Mouse (Mus musculus): ENCODE measurements at regions not wholly inside any gene's neighbourhood (a gene's known extent, or its start where the extent isn't known, plus 50 kb on each side); places are given as distances from the start of the nearest gene placed in this dataset.

GRCm38 (mm10) chr6:53233777-53234176 lies 53.3 kb upstream of the Creb5 start:
- no peaks in the 10 kb centered on the region for H3K4me1 ChIP-seq (ENCODE audit: control insufficient read depth, insufficient read depth, insufficient read length, low read length)
- H3K4me3 ChIP-seq (ENCODE audit: insufficient read depth, low read depth, low read length), result no peak overlapping the region

GRCm38 (mm10) chr6:53232616-53233015 lies 54.5 kb upstream of the Creb5 start:
- Histone ChIP-seq H3K4me3 (ENCODE audit: insufficient read depth, low read depth, low read length) (no peak overlapping the region), H3K27ac (replicated peaks; ENCODE audit: low read depth, low read length) (no peak overlapping the region), H3K4me1 (ENCODE audit: control insufficient read depth, insufficient read depth, insufficient read length, low read length) (no peaks in the 10 kb centered on the region)

More at GRCm38 (mm10) chr6:53233777-53234176, 53.3 kb upstream of the Creb5 start:
- no peak overlapping the region for H3K27ac ChIP-seq (replicated peaks; ENCODE audit: low read depth, low read length)

DNA sequence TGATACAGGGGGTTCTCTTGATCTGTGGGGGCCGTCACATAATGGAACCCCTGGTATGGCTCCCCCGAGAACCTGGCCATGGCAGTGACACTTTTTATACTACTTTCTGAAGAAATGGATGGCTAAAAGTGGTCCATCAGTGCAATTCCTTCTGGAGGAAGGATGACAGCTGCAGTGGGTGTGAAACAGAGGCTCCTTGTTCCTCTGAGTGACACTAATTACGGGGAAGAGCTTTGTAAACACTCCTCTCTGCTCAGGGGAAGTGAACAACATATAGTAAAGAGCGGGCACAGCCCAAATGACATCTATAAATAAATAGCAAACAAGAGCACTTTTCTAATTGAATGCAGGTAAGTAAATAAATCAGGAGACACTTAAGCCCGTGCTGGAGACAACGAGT lies 57.7 kb upstream of the Creb5 start:
- no peaks in the 10 kb centered on the region for H3K4me1 ChIP-seq (ENCODE audit: control insufficient read depth, insufficient read depth, insufficient read length, low read length)
- no peak overlapping the region for H3K4me3 ChIP-seq (ENCODE audit: insufficient read depth, low read depth, low read length)
- no peak overlapping the region for H3K27ac ChIP-seq (replicated peaks; ENCODE audit: low read depth, low read length)

GRCm38 (mm10) chr6:53222104-53222503 lies 65.0 kb upstream of the Creb5 start:
- H3K4me3 ChIP-seq (ENCODE audit: insufficient read depth, low read depth, low read length), result no peak overlapping the region
- no peaks in the 10 kb centered on the region; the same call in 1 of the 2 replicates for H3K4me1 ChIP-seq (ENCODE audit: control insufficient read depth, insufficient read depth, insufficient read length, low read length)
- H3K27ac ChIP-seq (replicated peaks; ENCODE audit: low read depth, low read length), result no peak overlapping the region

DNA sequence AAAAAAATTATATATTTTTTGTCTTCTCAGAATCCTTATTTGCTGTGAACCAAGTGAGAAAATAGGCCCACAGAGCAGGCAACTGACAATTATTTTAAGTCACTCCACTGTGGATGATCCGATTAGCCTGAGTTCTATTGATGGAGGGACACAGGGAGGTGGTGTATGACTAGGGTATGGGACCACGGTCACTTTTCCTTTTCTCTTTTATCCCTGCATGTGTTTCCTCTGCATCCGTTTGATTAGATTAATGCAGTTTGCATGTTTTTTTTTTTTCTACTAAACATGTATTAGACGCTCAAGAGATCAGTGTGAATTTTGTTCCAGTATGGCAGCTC lies 65.4 kb upstream of the Creb5 start:
- H3K27ac ChIP-seq (replicated peaks; ENCODE audit: low read depth, low read length), result no peak overlapping the region
- no peaks in the 10 kb centered on the region; the same call in 1 of the 2 replicates for H3K4me1 ChIP-seq (ENCODE audit: control insufficient read depth, insufficient read depth, insufficient read length, low read length)

GRCm38 (mm10) chr6:53220784-53221667 lies 66.0 kb upstream of the Creb5 start:
- no peak overlapping the region for H3K27ac ChIP-seq (replicated peaks; ENCODE audit: low read depth, low read length)
- no peaks in the 10 kb centered on the region; the same call in 1 of the 2 replicates for H3K4me1 ChIP-seq (ENCODE audit: control insufficient read depth, insufficient read depth, insufficient read length, low read length)
- H3K4me3 ChIP-seq (ENCODE audit: insufficient read depth, low read depth, low read length), result no peak overlapping the region

More for the DNA sequence above, 65.4 kb upstream of the Creb5 start:
- no peak overlapping the region for H3K4me3 ChIP-seq (ENCODE audit: insufficient read depth, low read depth, low read length)

GRCm38 (mm10) chr6:53218871-53219286 lies 68.2 kb upstream of the Creb5 start:
- H3K4me1 ChIP-seq (ENCODE audit: control insufficient read depth, insufficient read depth, insufficient read length, low read length), result no peaks in the 10 kb centered on the region; the same call in 1 of the 2 replicates
- H3K4me3 ChIP-seq (ENCODE audit: insufficient read depth, low read depth, low read length), result no peak overlapping the region
- no peak overlapping the region for H3K27ac ChIP-seq (replicated peaks; ENCODE audit: low read depth, low read length)

DNA sequence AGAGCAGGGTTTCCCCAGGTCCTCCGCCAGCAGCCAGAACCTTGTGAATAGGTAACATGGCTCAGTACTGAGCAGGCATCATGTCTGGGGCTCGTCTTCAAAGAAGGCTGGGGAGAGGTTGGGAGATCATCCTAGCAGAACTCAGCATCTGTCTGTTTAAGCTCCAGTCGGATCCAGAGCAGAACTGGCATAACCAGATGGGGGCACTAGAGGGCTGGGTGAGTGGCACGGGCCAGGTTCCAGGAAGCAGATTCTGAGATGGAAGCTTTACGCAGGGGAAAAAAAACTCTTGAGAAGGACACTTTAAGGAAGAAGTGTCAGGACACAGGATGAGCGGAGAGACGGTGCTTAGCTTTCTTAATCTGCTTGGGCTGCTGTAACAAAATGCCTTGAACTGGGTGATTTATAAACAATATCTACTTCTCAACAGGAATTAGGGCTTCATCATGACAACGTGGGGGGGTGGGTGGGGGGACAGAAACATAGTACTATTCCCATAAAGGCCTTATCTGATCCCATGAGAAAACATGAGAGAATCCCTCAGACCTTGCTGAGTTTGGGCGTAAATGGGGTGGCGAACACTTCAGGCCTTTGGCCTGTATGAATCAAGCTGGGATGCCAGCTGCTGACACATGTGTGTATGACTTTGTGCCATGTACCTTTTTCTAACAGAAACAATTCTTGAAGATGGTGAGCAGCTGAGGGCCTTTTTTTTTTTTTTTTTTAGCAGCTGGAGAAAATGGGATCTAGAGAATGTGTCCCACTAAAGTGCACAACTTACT lies 69.6 kb upstream of the Creb5 start:
- Histone ChIP-seq H3K27ac (replicated peaks; ENCODE audit: low read depth, low read length) (no peak overlapping the region), H3K4me1 (ENCODE audit: control insufficient read depth, insufficient read depth, insufficient read length, low read length) (no peaks in the 10 kb centered on the region; the same call in 1 of the 2 replicates), H3K4me3 (ENCODE audit: insufficient read depth, low read depth, low read length) (no peak overlapping the region)

DNA sequence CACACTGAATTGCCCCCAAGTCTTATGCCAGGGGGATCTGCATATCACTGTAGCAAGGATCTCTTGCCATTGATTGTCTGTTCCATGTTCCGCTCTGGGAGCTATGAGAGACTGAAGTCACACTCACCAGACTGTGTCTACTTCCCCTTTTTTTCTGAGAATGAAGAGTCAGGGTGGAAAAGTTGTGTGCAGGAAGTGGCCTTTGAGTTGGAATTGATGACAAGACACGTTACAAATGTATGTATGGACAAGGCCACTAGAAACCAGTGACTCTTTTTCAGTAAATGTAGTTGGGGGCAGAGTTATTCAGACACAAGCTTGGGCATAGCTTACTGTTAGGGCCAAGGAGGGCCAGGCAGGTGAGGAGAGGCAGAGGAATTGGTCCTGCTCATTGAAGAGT lies 70.4 kb upstream of the Creb5 start:
- Histone ChIP-seq H3K4me1 (ENCODE audit: control insufficient read depth, insufficient read depth, insufficient read length, low read length) (no peaks in the 10 kb centered on the region; the same call in 1 of the 2 replicates), H3K27ac (replicated peaks; ENCODE audit: low read depth, low read length) (no peak overlapping the region), H3K4me3 (ENCODE audit: insufficient read depth, low read depth, low read length) (no peak overlapping the region)

DNA sequence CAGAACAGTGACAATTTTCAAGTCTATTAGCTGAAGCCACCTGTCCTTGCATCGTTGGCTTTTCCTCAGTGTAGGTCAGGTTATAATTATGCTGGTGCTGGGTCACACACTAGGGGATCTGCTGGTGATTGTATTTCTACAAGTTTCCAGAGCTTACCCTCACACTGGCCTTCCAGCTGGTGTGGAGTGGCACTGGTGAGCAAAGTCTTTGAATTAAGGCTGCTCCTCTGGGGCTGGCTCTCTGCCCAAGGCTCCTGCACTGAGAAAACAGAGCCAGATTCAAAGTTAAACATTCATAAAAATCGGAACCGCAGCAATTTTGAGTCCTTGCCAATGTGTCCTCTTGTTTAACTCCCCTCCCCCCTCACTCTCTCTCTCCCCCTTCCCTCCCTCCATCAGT lies 75.7 kb upstream of the Creb5 start:
- H3K27ac ChIP-seq (replicated peaks; ENCODE audit: low read depth, low read length), result no peak overlapping the region
- H3K4me3 ChIP-seq (ENCODE audit: insufficient read depth, low read depth, low read length), result no peak overlapping the region

DNA sequence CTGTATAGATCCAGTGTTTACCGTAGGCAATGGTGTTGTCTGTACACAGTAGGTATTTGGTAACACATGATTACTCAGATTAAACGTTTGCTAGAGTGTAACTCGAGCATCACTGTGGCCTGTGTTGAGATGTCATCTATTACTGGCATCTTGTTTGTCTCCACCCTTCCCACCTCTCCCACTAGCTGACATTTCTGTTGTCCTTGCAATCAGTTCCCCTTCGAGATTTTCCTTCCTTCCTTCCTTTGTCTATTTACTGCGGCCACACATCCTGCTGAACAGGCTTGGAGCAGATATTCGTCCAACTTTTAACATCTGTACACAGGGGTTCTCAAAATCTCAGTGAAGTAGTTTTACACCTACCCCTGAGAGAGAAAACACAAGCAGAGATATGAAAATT lies 77.7 kb upstream of the Creb5 start:
- H3K27ac ChIP-seq (replicated peaks; ENCODE audit: low read depth, low read length), result no peak overlapping the region
- H3K4me3 ChIP-seq (ENCODE audit: insufficient read depth, low read depth, low read length), result no peak overlapping the region
- H3K4me1 ChIP-seq (ENCODE audit: control insufficient read depth, insufficient read depth, insufficient read length, low read length), result no peaks in the 10 kb centered on the region

More for the DNA sequence above, 75.7 kb upstream of the Creb5 start:
- H3K4me1 ChIP-seq (ENCODE audit: control insufficient read depth, insufficient read depth, insufficient read length, low read length), result no peaks in the 10 kb centered on the region

- Histone ChIP-seq H3K27ac (replicated peaks; ENCODE audit: low read depth, low read length) (no peak overlapping the region), H3K4me3 (ENCODE audit: insufficient read depth, low read depth, low read length) (no peak overlapping the region)
These were observed 78.6 kb upstream of the Creb5 start for GRCm38 (mm10) chr6:53208474-53208873.

DNA sequence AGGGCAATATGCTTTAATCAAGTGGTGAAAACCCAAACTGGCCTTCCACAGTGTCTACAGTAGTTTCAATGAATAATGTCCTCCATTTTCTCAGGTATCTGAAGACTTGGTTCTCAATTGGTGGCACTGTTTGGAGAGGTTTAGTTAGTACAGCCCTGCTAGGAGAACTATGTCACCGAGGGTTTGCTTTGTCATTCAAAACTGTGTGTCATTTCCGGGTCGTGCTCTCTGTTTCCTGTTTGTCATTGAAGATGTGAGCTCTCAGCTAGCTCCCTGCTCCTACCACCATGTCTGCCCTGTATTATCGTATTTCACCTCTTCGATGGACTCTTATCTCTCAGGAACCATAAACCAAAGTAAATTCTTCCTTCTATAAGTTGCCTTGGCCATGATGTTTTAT lies 79.3 kb upstream of the Creb5 start:
- Histone ChIP-seq H3K4me1 (ENCODE audit: control insufficient read depth, insufficient read depth, insufficient read length, low read length) (no peaks in the 10 kb centered on the region), H3K27ac (replicated peaks; ENCODE audit: low read depth, low read length) (no peak overlapping the region), H3K4me3 (ENCODE audit: insufficient read depth, low read depth, low read length) (no peak overlapping the region)

More at GRCm38 (mm10) chr6:53208474-53208873, 78.6 kb upstream of the Creb5 start:
- no peaks in the 10 kb centered on the region for H3K4me1 ChIP-seq (ENCODE audit: control insufficient read depth, insufficient read depth, insufficient read length, low read length)

- H3K27ac ChIP-seq (replicated peaks; ENCODE audit: low read depth, low read length), result no peak overlapping the region
- H3K4me1 ChIP-seq (ENCODE audit: control insufficient read depth, insufficient read depth, insufficient read length, low read length), result no peaks in the 10 kb centered on the region
- H3K4me3 ChIP-seq (ENCODE audit: insufficient read depth, low read depth, low read length), result no peak overlapping the region
These were observed 79.7 kb upstream of the Creb5 start for GRCm38 (mm10) chr6:53207361-53207760.

DNA sequence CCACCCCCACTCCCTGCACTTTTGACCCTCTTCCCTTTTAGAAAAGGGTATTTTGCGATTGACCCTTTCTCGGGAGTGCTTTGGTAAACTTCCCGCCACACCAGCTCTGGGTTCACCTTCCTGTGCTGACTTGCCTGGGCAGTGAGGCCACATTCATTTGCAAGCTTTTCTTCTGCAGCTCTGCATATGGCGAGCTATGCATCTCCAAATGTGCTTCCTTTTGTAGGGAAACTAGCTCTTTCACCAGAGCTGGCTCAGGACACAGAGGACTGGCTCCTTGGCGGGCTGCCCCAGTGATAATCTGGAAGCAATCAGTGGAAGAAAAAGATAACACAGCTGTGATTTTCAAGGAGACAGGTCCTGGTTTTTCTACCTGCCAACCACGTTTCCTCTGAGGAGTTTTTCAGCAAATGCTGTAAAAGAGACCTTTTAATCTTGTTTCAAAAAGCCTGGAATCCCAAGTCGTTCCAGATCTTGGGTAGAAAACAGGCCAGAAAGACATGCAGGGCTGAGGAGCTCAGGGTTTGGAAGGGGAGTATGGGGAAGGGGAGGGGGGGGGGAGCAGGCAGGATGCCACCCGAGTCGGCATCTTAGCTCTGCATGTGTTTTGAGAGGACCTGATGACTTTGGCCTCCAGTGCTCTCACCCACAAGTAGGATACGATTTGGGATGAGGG lies 85.7 kb upstream of the Creb5 start:
- Histone ChIP-seq H3K4me3 (ENCODE audit: insufficient read depth, low read depth, low read length) (no peak overlapping the region), H3K27ac (replicated peaks; ENCODE audit: low read depth, low read length) (no peak overlapping the region), H3K4me1 (ENCODE audit: control insufficient read depth, insufficient read depth, insufficient read length, low read length) (no peaks in the 10 kb centered on the region; the same call in 1 of the 2 replicates)

Data from brown adipose tissue, adult 24 weeks (tissue).